Mouse (Mus musculus) kidney, embryonic 15.5 days (tissue): Measurements from ENCODE around the gene Cfap221. TPM values are rescaled to one million over a fixed set of nuclear protein-coding genes. Genes with fewer than 3 reads are reported as not detected.

Experiments used
- ATAC-seq: fragments of 200-750 bp; cut with Nextera tagmentation; replicated peaks from 2 replicates; pipeline ENCODE4 v1.8.0; 2017; ENCODE audit warnings: moderate TSS enrichment; ENCODE audit not compliant: low FRiP score
- H3K27ac ChIP-seq: fragments of 300-500 bp; sonication (generic); 2 replicates; pipeline ENCODE4 v1.5.1; 2015; ENCODE audit warnings: mild to moderate bottlenecking, inconsistent platforms
- H3K27me3 ChIP-seq: fragments of 300-500 bp; sonication (generic); 2 replicates; pipeline ENCODE4 v1.6.1; 2015; ENCODE audit warnings: inconsistent platforms
- H3K36me3 ChIP-seq: fragments of 300-500 bp; sonication (generic); 2 replicates; pipeline ENCODE4 v1.6.1; 2015; ENCODE audit warnings: inconsistent platforms
- H3K4me1 ChIP-seq: fragments of 300-500 bp; sonication (generic); 2 replicates; pipeline ENCODE4 v1.6.1; 2015; ENCODE audit warnings: inconsistent platforms
- H3K4me2 ChIP-seq: fragments of 300-500 bp; sonication (generic); 2 replicates; pipeline ENCODE4 v1.6.1; 2015; ENCODE audit warnings: moderate library complexity, mild to moderate bottlenecking, inconsistent platforms
- H3K4me3 ChIP-seq: fragments of 300-500 bp; sonication (generic); replicated peaks from 2 replicates; pipeline ENCODE4 v1.5.1; 2015; ENCODE audit warnings: mild to moderate bottlenecking, inconsistent platforms
- H3K9ac ChIP-seq: fragments of 300-500 bp; sonication (generic); 2 replicates; pipeline ENCODE4 v1.6.1; 2015; ENCODE audit warnings: mild to moderate bottlenecking, inconsistent platforms
- H3K9me3 ChIP-seq: fragments of 300-500 bp; sonication (generic); replicated peaks from 2 replicates; pipeline ENCODE4 v1.6.1; 2016; ENCODE audit warnings: inconsistent platforms
- WGBS: fragments of 180-500 bp; shearing (Covaris S2); methylation state at CpG from one replicate; pipeline ENCODE4 v1.1.7; 2015; ENCODE audit warnings: mixed read lengths; 5-methylcytosine and 5-hydroxymethylcytosine counted together
- polyA plus RNA-seq: library from polyadenylated mRNA; unstranded; fragments of >200 nt; fragmentation: Nextera tagmentation; extraction: Ambion mirVana; gene quantifications from 2 replicates; pipeline ENCODE4 v1.2.1, GENCODE M21; 2015

Cfap221 gene
- polyA plus RNA-seq, 1 experiment from 2014 or later = 0.06 TPM

DNA sequence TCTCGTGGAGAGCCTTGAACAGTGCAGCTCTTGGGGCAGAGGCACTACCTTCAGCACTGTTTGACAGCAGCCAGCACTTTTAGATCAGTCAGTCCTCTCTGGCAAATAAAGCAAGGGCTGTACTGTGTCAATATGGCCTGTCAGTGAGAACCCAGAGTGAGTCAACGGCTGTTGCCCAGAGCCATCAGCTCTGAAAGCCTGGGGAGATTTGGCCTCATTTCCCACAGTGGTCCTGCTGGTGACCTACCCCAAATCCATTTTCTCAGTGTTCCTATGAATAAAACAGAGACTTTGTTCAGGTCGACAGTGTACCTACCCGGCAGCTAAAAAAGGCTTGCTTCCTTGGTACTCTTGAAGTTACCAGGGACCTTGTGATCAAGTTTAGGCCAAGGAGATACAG lies 105.2 kb downstream of the Cfap221 start:
- H3K4me2 ChIP-seq = no peak overlapping the region
- 77% methylated on average over 4 of the region's 4 CpGs for WGBS
- ATAC-seq = no peak
- H3K4me3 ChIP-seq = no peak overlapping the region
- H3K9me3 ChIP-seq = no peaks in the 10 kb centered on the region
- H3K36me3 ChIP-seq = no peaks in the 10 kb centered on the region
- no peak overlapping the region for H3K9ac ChIP-seq
- no peaks in the 10 kb centered on the region for H3K4me1 ChIP-seq
- H3K27ac ChIP-seq = no peak overlapping the region
- no peaks in the 10 kb centered on the region for H3K27me3 ChIP-seq

DNA sequence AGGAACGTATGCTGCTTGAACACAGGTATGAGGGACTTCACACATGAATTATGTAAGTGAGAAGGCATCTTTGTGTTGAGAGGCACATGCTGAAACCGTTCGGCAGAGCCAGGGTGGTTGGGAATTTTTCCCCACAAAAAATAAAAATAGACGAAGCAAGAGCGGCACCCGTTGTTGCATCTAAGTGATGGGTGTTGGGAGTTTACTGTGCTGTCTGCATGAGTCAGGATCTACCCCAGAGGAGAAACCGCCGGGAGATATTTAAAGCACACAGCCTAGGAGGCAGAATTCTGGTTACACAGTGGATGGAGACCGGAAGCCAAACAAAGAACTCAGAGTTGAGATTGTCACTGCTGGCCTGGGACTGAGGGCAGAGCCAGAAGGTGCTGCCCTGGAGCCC lies 105.9 kb downstream of the Cfap221 start:
- Histone ChIP-seq H3K27me3 (no peaks in the 10 kb centered on the region), H3K4me1 (0 out of 2 replicates have a peak, but pooled peaks cover 3% of the 10 kb centered on the region), H3K4me2 (no peak overlapping the region), H3K4me3 (no peak overlapping the region), H3K9me3 (no peaks in the 10 kb centered on the region), H3K36me3 (no peaks in the 10 kb centered on the region), H3K9ac (no peak overlapping the region), H3K27ac (no peak overlapping the region)
- ATAC-seq = no peak
- WGBS = 86% methylated on average over 9 of the region's 9 CpGs

DNA sequence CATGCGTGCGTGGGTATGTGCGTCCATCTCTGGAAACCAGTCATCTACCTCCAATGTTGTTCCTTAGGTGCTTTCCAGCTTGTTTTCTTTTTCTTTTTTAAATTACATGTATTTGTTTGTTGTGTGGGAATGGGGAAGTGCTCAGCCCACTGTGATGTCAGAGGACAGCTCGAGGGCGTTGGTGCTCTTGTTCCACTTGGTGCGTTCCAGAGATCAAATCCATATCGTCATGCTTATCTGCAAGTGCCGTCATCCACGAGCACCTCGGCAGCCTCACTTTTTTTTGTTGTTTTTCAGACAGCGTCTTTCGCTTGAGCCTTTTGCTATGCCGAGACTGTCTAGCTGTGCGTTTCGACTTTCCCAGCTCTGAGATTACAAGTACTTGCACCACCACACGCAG lies 107.7 kb downstream of the Cfap221 start:
- H3K4me3 ChIP-seq = no peak overlapping the region
- no peak overlapping the region for H3K27ac ChIP-seq
- ATAC-seq = no peak
- H3K4me2 ChIP-seq = no peak overlapping the region
- H3K9ac ChIP-seq = no peak overlapping the region
- no peaks in the 10 kb centered on the region for H3K9me3 ChIP-seq
- 0 out of 2 replicates have a peak, but pooled peaks cover 3% of the 10 kb centered on the region for H3K4me1 ChIP-seq
- H3K27me3 ChIP-seq = no peaks in the 10 kb centered on the region
- whole genome bisulfite sequencing = 81% methylated on average over 16 of the region's 16 CpGs
- no peaks in the 10 kb centered on the region for H3K36me3 ChIP-seq

- Histone ChIP-seq H3K36me3 (no peaks in the 10 kb centered on the region), H3K4me1 (0 out of 2 replicates have a peak, but pooled peaks cover 3% of the 10 kb centered on the region), H3K9me3 (no peaks in the 10 kb centered on the region), H3K27ac (no peak overlapping the region), H3K4me3 (no peak overlapping the region), H3K9ac (no peak overlapping the region), H3K27me3 (no peaks in the 10 kb centered on the region), H3K4me2 (no peak overlapping the region)
- ATAC-seq = no peak
- 42% methylated on average over 7 of the region's 7 CpGs for WGBS
Measured at GRCm38 (mm10) chr1:119886320-119886719, 110.7 kb downstream of the Cfap221 start.

GRCm38 (mm10) chr1:119884272-119884671 lies 112.8 kb downstream of the Cfap221 start:
- H3K9me3 ChIP-seq = no peaks in the 10 kb centered on the region
- H3K36me3 ChIP-seq = no peaks in the 10 kb centered on the region
- ATAC-seq = no peak
- H3K9ac ChIP-seq = no peak overlapping the region
- no peak overlapping the region for H3K27ac ChIP-seq
- no peak overlapping the region for H3K4me2 ChIP-seq
- H3K4me1 ChIP-seq = 0 out of 2 replicates have a peak, but pooled peaks cover 3% of the 10 kb centered on the region
- WGBS = 88% methylated on average over 3 of the region's 3 CpGs
- no peaks in the 10 kb centered on the region for H3K27me3 ChIP-seq
- no peak overlapping the region for H3K4me3 ChIP-seq

GRCm38 (mm10) chr1:119878909-119879308 lies 118.1 kb downstream of the Cfap221 start:
- H3K27ac ChIP-seq = no peak overlapping the region
- no peak overlapping the region for H3K4me3 ChIP-seq
- H3K9ac ChIP-seq = no peak overlapping the region
- no peak for ATAC-seq
- WGBS = 85% methylated on average over 7 of the region's 7 CpGs
- no peak overlapping the region for H3K4me2 ChIP-seq
- H3K9me3 ChIP-seq = no peaks in the 10 kb centered on the region
- no peaks in the 10 kb centered on the region for H3K36me3 ChIP-seq
- H3K27me3 ChIP-seq = no peaks in the 10 kb centered on the region
- H3K4me1 ChIP-seq = peaks cover 7% of the 10 kb centered on the region; the same call in 1 of the 2 replicates

- H3K9me3 ChIP-seq = no peaks in the 10 kb centered on the region
- no peaks in the 10 kb centered on the region for H3K27me3 ChIP-seq
- no peak overlapping the region for H3K4me3 ChIP-seq
- no peak overlapping the region for H3K9ac ChIP-seq
- no peak overlapping the region for H3K27ac ChIP-seq
- WGBS = 79% methylated on average over 4 of the region's 4 CpGs
- peaks cover 7% of the 10 kb centered on the region; the same call in 1 of the 2 replicates for H3K4me1 ChIP-seq
- ATAC-seq = no peak; the same call in 1 of the 2 replicates
- no peak overlapping the region for H3K4me2 ChIP-seq
- H3K36me3 ChIP-seq = no peaks in the 10 kb centered on the region
Measured at GRCm38 (mm10) chr1:119877469-119877868, 119.6 kb downstream of the Cfap221 start.

Other genes with a start within 250 kb of the Cfap221 start
- 6.7 and 7.9 TPM in 2 replicates for gene Ptpn4, start 159.6 kb downstream of the Cfap221 start, polyA plus RNA-seq
- gene Tmem177, start 84.0 kb downstream of the Cfap221 start, polyA plus RNA-seq = 7.6 and 8.1 TPM in 2 replicates
- 0.63 and 1.2 TPM in 2 replicates for gene Sctr, start 9.7 kb upstream of the Cfap221 start, polyA plus RNA-seq
- gene Tmem37, start 76.8 kb upstream of the Cfap221 start, polyA plus RNA-seq = 51.3 and 53.6 TPM in 2 replicates
- 696 and 764 TPM in 2 replicates for gene Dbi, start 123.8 kb upstream of the Cfap221 start, polyA plus RNA-seq
- 19.7 and 22.1 TPM in 2 replicates for gene 3110009E18Rik, start 124.0 kb upstream of the Cfap221 start, polyA plus RNA-seq